Mouse (Mus musculus): ENCODE measurements around the gene Rab12. TPM values are rescaled to one million over a fixed set of nuclear protein-coding genes. Genes with fewer than 3 reads are reported as not detected.

Rab12 gene
- polyA plus RNA-seq, 1 experiment from 2014 or later = 44.1 TPM

GRCm38 (mm10) chr17:66490022-66490601, 29.4 kb downstream of the Rab12 start:
- H3K9me3 ChIP-seq (replicated peaks) = no peaks in the 10 kb centered on the region
- no peak overlapping the region for H3K27ac ChIP-seq
- peaks cover 6% of the 10 kb centered on the region for H3K4me1 ChIP-seq
- no peak overlapping the region for H3K4me2 ChIP-seq
- WGBS = 44% methylated on average over 10 of the region's 10 CpGs
- no peak overlapping the region for H3K4me3 ChIP-seq (replicated peaks)
- H3K9ac ChIP-seq = no peak overlapping the region
- ATAC-seq (replicated peaks; ENCODE audit: low FRiP score) = 0 out of 2 replicates have a peak, but pooled peaks have one; percentile 52
- H3K27me3 ChIP-seq = no peaks in the 10 kb centered on the region
- peaks cover 18% of the 10 kb centered on the region for H3K36me3 ChIP-seq

GRCm38 (mm10) chr17:66486576-66486975, 33.0 kb downstream of the Rab12 start:
- Histone ChIP-seq H3K27me3 (no peaks in the 10 kb centered on the region), H3K27ac (no peak overlapping the region), H3K4me2 (no peak overlapping the region), H3K4me3 (replicated peaks) (no peak overlapping the region), H3K9me3 (replicated peaks) (no peaks in the 10 kb centered on the region), H3K36me3 (no peaks in the 10 kb centered on the region), H3K4me1 (peaks cover 6% of the 10 kb centered on the region), H3K9ac (no peak overlapping the region)
- WGBS = 85% methylated on average over 6 of the region's 6 CpGs
- no peak for ATAC-seq (replicated peaks; ENCODE audit: low FRiP score)

- H3K9ac ChIP-seq = no peak overlapping the region
- peaks cover 3% of the 10 kb centered on the region; the same call in 1 of the 2 replicates for H3K27me3 ChIP-seq
- no peak for ATAC-seq (replicated peaks; ENCODE audit: low FRiP score)
- H3K4me2 ChIP-seq = peak overlapping the region; percentile 31; the same call in 1 of the 2 replicates
- H3K36me3 ChIP-seq = no peaks in the 10 kb centered on the region
- H3K27ac ChIP-seq = no peak overlapping the region
- H3K4me1 ChIP-seq = peaks cover 8% of the 10 kb centered on the region
- no peak overlapping the region for H3K4me3 ChIP-seq (replicated peaks)
- 6% methylated on average over 11 of the region's 11 CpGs for WGBS
- no peaks in the 10 kb centered on the region for H3K9me3 ChIP-seq (replicated peaks)
Observed at GRCm38 (mm10) chr17:66485742-66486141, 33.8 kb downstream of the Rab12 start.

- Histone ChIP-seq H3K27me3 (peaks cover 11% of the 10 kb centered on the region), H3K4me1 (peaks cover 15% of the 10 kb centered on the region), H3K4me2 (no peak overlapping the region), H3K4me3 (replicated peaks) (no peak overlapping the region), H3K9me3 (replicated peaks) (no peaks in the 10 kb centered on the region), H3K9ac (no peak overlapping the region), H3K27ac (no peak overlapping the region), H3K36me3 (no peaks in the 10 kb centered on the region)
- ATAC-seq (replicated peaks; ENCODE audit: low FRiP score) = no peak
- WGBS = 67% methylated on average over 2 of the region's 2 CpGs
Observed at GRCm38 (mm10) chr17:66484965-66485364, 34.6 kb downstream of the Rab12 start.

- H3K36me3 ChIP-seq = no peaks in the 10 kb centered on the region
- no peak overlapping the region for H3K9ac ChIP-seq
- no peak for ATAC-seq (replicated peaks; ENCODE audit: low FRiP score)
- H3K4me1 ChIP-seq = peaks cover 25% of the 10 kb centered on the region
- H3K27ac ChIP-seq = no peak overlapping the region
- H3K4me3 ChIP-seq (replicated peaks) = no peak overlapping the region
- no peak overlapping the region for H3K4me2 ChIP-seq
- 71% methylated on average over 9 of the region's 9 CpGs for WGBS
- peaks cover 21% of the 10 kb centered on the region for H3K27me3 ChIP-seq
- H3K9me3 ChIP-seq (replicated peaks) = no peaks in the 10 kb centered on the region
Observed at GRCm38 (mm10) chr17:66483651-66484454, 35.7 kb downstream of the Rab12 start.

GRCm38 (mm10) chr17:66481295-66481694, 38.2 kb downstream of the Rab12 start:
- Histone ChIP-seq H3K9ac (no peak overlapping the region), H3K27ac (no peak overlapping the region), H3K9me3 (replicated peaks) (no peaks in the 10 kb centered on the region), H3K4me2 (no peak overlapping the region), H3K27me3 (peaks cover 32% of the 10 kb centered on the region), H3K36me3 (no peaks in the 10 kb centered on the region), H3K4me3 (replicated peaks) (no peak overlapping the region), H3K4me1 (peaks cover 25% of the 10 kb centered on the region)
- ATAC-seq (replicated peaks; ENCODE audit: low FRiP score) = no peak
- 74% methylated on average over 5 of the region's 5 CpGs for WGBS

GRCm38 (mm10) chr17:66480491-66481278, 38.8 kb downstream of the Rab12 start:
- Histone ChIP-seq H3K9me3 (replicated peaks) (no peaks in the 10 kb centered on the region), H3K27me3 (peaks cover 32% of the 10 kb centered on the region), H3K9ac (no peak overlapping the region), H3K36me3 (no peaks in the 10 kb centered on the region), H3K27ac (no peak overlapping the region), H3K4me1 (peaks cover 21% of the 10 kb centered on the region), H3K4me2 (peak overlapping the region; percentile 57), H3K4me3 (replicated peaks) (no peak overlapping the region)
- peak; percentile 50; the same call in 1 of the 2 replicates for ATAC-seq (replicated peaks; ENCODE audit: low FRiP score)
- WGBS = 29% methylated on average over 17 of the region's 17 CpGs

- H3K4me2 ChIP-seq = peak overlapping the region; percentile 57
- peak overlapping the region; percentile 25 for H3K4me3 ChIP-seq (replicated peaks)
- ATAC-seq (replicated peaks; ENCODE audit: low FRiP score) = peak; percentile 49
- no peaks in the 10 kb centered on the region for H3K36me3 ChIP-seq
- 0 out of 2 replicates have a peak overlapping the region, but pooled peaks have one; percentile 6 for H3K27ac ChIP-seq
- H3K27me3 ChIP-seq = peaks cover 32% of the 10 kb centered on the region
- WGBS = 10% methylated on average over 21 of the region's 21 CpGs
- no peaks in the 10 kb centered on the region for H3K9me3 ChIP-seq (replicated peaks)
- H3K9ac ChIP-seq = no peak overlapping the region
- peaks cover 19% of the 10 kb centered on the region for H3K4me1 ChIP-seq
Observed at GRCm38 (mm10) chr17:66479813-66480490, 39.6 kb downstream of the Rab12 start.

GRCm38 (mm10) chr17:66479311-66479710, 40.2 kb downstream of the Rab12 start:
- peaks cover 19% of the 10 kb centered on the region for H3K4me1 ChIP-seq
- H3K9ac ChIP-seq = no peak overlapping the region
- peak overlapping the region; percentile 57 for H3K4me2 ChIP-seq
- no peaks in the 10 kb centered on the region for H3K36me3 ChIP-seq
- peak overlapping the region; percentile 25; the same call in 1 of the 2 replicates for H3K4me3 ChIP-seq (replicated peaks)
- peak; percentile 65 for ATAC-seq (replicated peaks; ENCODE audit: low FRiP score)
- no peak overlapping the region for H3K27ac ChIP-seq
- H3K9me3 ChIP-seq (replicated peaks) = 0 out of 2 replicates have a peak, but pooled peaks cover 4% of the 10 kb centered on the region
- WGBS = 15% methylated on average over 13 of the region's 13 CpGs
- H3K27me3 ChIP-seq = peaks cover 32% of the 10 kb centered on the region

GRCm38 (mm10) chr17:66473205-66473604, 46.3 kb downstream of the Rab12 start:
- Histone ChIP-seq H3K4me3 (replicated peaks) (no peak overlapping the region), H3K4me1 (peaks cover 12% of the 10 kb centered on the region; the same call in 1 of the 2 replicates), H3K36me3 (no peaks in the 10 kb centered on the region), H3K27me3 (0 out of 2 replicates have a peak, but pooled peaks cover 4% of the 10 kb centered on the region), H3K27ac (no peak overlapping the region), H3K9me3 (replicated peaks) (0 out of 2 replicates have a peak, but pooled peaks cover 4% of the 10 kb centered on the region), H3K9ac (no peak overlapping the region), H3K4me2 (no peak overlapping the region)
- WGBS = 81% methylated on average over 1 of the region's 1 CpGs
- ATAC-seq (replicated peaks; ENCODE audit: low FRiP score) = no peak

GRCm38 (mm10) chr17:66471775-66472174, 47.8 kb downstream of the Rab12 start:
- 58% methylated on average over 5 of the region's 5 CpGs for WGBS
- peaks cover 12% of the 10 kb centered on the region; the same call in 1 of the 2 replicates for H3K4me1 ChIP-seq
- 0 out of 2 replicates have a peak, but pooled peaks cover 4% of the 10 kb centered on the region for H3K9me3 ChIP-seq (replicated peaks)
- H3K27me3 ChIP-seq = no peaks in the 10 kb centered on the region
- H3K36me3 ChIP-seq = no peaks in the 10 kb centered on the region
- no peak for ATAC-seq (replicated peaks; ENCODE audit: low FRiP score)
- H3K27ac ChIP-seq = no peak overlapping the region
- H3K4me3 ChIP-seq (replicated peaks) = no peak overlapping the region
- no peak overlapping the region for H3K4me2 ChIP-seq
- no peak overlapping the region for H3K9ac ChIP-seq
